In the genomic region with DNA sequence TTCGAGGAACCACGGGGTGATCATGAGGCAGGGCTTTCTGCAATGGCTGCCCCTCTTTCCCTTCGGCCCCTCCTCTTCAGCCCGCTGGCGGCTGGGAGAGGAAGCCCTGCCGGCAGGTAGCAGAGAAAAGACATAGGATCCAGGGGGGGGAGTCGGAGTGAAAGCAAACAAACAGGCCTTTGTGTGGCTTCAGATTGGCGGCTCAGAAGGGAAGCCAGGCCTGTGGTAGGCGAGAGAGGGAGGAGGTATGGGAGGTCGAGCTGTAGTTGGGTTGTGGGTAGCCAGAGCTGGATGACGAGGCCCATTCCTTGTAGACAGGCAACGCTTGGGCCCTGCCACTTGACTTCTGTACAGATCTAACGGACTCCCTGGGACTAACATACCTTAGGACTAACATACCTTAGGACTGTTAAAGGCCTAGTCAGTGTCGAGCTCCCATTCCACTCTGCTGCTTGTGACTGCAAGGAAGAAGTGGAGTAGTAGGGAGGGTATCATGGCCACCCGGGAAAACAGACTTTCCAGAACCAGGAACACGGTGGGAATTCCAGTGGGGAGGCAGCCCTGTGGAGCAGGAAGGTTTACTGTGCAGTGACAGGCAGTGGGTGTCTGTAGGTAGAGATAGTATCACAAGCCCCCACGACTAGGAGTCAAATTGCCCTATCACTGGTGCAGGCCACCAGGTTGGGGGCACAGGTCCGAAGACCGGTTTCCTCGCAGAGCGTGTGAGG, we compare ENCODE assay signal across 8 mouse cellular contexts. TPM values are rescaled to one million over a fixed set of nuclear protein-coding genes. Genes with fewer than 3 reads are reported as not detected.
DNase-seq lines count a peak whose midpoint lies in the region; ATAC-seq and TF ChIP-seq lines count a peak whose summit lies in the region.

No protein-coding gene starts in this region.

- no peaks in the 10 kb centered on the region for H3K27me3 ChIP-seq in G1E (ENCODE audit: insufficient read depth, low read length)
- H3K27me3 ChIP-seq in heart, embryonic 14.5 days (ENCODE audit: control insufficient read depth, insufficient read depth, low read length): no peaks in the 10 kb centered on the region
- no peaks in the 10 kb centered on the region for H3K27me3 ChIP-seq in kidney, embryonic 16.5 days (ENCODE audit: insufficient read depth, low read length)

- peak overlapping the region; percentile 72 for H3K4me3 ChIP-seq in G1E (ENCODE audit: low read depth, low read length)
- peak overlapping the region; percentile 43 to 47 for H3K4me3 ChIP-seq in heart, embryonic 14.5 days (ENCODE audit: control insufficient read depth in 1 of 2, insufficient read depth in 1 of 2, low read depth in 1 of 2, low read length in 2 of 2)
- H3K4me3 ChIP-seq in kidney, embryonic 16.5 days (ENCODE audit: low read length): peak overlapping the region; percentile 55

- peak overlapping the region; percentile 95 to 98 for H3K27ac ChIP-seq in heart, embryonic 14.5 days (replicated peaks in 1 of 2; ENCODE audit: control insufficient read depth in 1 of 2, insufficient read depth in 1 of 2, low read depth in 2 of 2, low read length in 2 of 2)
- H3K27ac ChIP-seq in kidney, embryonic 16.5 days (ENCODE audit: low read length): peak overlapping the region; percentile 99

- H3K9me3 ChIP-seq in G1E (replicated peaks): no peaks in the 10 kb centered on the region
- no peaks in the 10 kb centered on the region for H3K9me3 ChIP-seq in heart, embryonic 14.5 days (ENCODE audit: control insufficient read depth, low read length)
- H3K9me3 ChIP-seq in kidney, embryonic 16.5 days (ENCODE audit: low read length): no peaks in the 10 kb centered on the region

- DNase-seq in 3134 (ENCODE audit: extremely low read depth, insufficient read length, low spot score) (peak; percentile 66), G1E (ENCODE audit: low spot score) (peak; percentile 58)
- DNase-seq in embryo, embryonic 9.5 days (ENCODE audit: extremely low spot score): peak; percentile 72
- DNase-seq in lung, postnatal 14 days: peak; percentile 32
- peak; percentile 24 for DNase-seq in ovary, postnatal 10 days (ENCODE audit: low spot score)
- peak; percentile 70 to 81 for DNase-seq in thymus, postnatal 36 days

- WGBS in heart, embryonic 14.5 days: 3% methylated on average over 21 of the region's 21 CpGs
- WGBS in kidney, embryonic 16.5 days: 2% methylated on average over 21 of the region's 21 CpGs

- H3K9ac ChIP-seq in heart, embryonic 14.5 days (ENCODE audit: low read length): peak overlapping the region; percentile 83
- H3K9ac ChIP-seq in kidney, embryonic 16.5 days (replicated peaks; ENCODE audit: low read length): peak overlapping the region; percentile 66

- H3K36me3 ChIP-seq in G1E (replicated peaks): peaks cover 62% of the 10 kb centered on the region
- H3K36me3 ChIP-seq in heart, embryonic 14.5 days (ENCODE audit: control insufficient read depth, insufficient read depth, low read length): no peaks in the 10 kb centered on the region
- H3K36me3 ChIP-seq in kidney, embryonic 16.5 days (ENCODE audit: insufficient read depth, low read length): no peaks in the 10 kb centered on the region

- TF ChIP-seq CTCF in G1E (IDR thresholded peaks at IDR 0.05; ENCODE audit: low read depth, low read length): no peak

- peaks cover 75% of the 10 kb centered on the region for H3K4me1 ChIP-seq in G1E (ENCODE audit: insufficient read depth, low read depth, low read length)
- peaks cover 39 to 83% of the 10 kb centered on the region in 2 experiments for H3K4me1 ChIP-seq in heart, embryonic 14.5 days (ENCODE audit: control insufficient read depth in 2 of 2, insufficient read depth in 2 of 2, low read length in 2 of 2)
- peaks cover 65% of the 10 kb centered on the region for H3K4me1 ChIP-seq in kidney, embryonic 16.5 days (ENCODE audit: insufficient read depth, low read length)

- peak overlapping the region; percentile 86 for H3K4me2 ChIP-seq in heart, embryonic 14.5 days (ENCODE audit: low read length)
- H3K4me2 ChIP-seq in kidney, embryonic 16.5 days (replicated peaks; ENCODE audit: low read depth, low read length): peak overlapping the region; percentile 88

- peak; percentile 40 for ATAC-seq in G1E (ENCODE audit: extremely low read depth, insufficient number of reproducible peaks, low FRiP score, poor library complexity, severe bottlenecking)
- ATAC-seq in heart, embryonic 14.5 days (ENCODE audit: insufficient number of reproducible peaks, insufficient read depth, low FRiP score, low read depth): peak; percentile 11; the same call in 1 of the 2 replicates
- peak; percentile 30 for ATAC-seq in kidney, embryonic 16.5 days (ENCODE audit: low FRiP score, low TSS enrichment)

RNA-seq across cellular contexts. Expression of gene Rai1, which starts 9.6 kb away (rescaled TPM):
- 77.4 and 78.1 TPM in 2 replicates for total RNA-seq in G1E (2014; fragmentation: Nextera tagmentation)
- 10.3 and 13.5 TPM in 2 replicates for total RNA-seq in G1E (2017)
- polyA plus RNA-seq in G1E (2012): 107 TPM in 2 replicates
- 17.3 and 19.0 TPM in 2 replicates for polyA plus RNA-seq in heart, embryonic 14.5 days (2014; fragmentation: Nextera tagmentation; extraction: Ambion mirVana)
- 21.5 and 24.0 TPM in 2 replicates for polyA plus RNA-seq in kidney, embryonic 16.5 days (2015; fragmentation: Nextera tagmentation; extraction: Ambion mirVana)

Comparison
In these comparisons a context has a peak if more than half of its experiments do, and no peak if none do; other contexts are left out.
1. Peak in every context shown above with its lines: DNase-seq, ATAC-seq, H3K4me3 ChIP-seq and H3K27ac ChIP-seq.
2. DNase-seq: peak in every context shown above with its lines; median percentile 76 in thymus, postnatal 36 days; 72 in embryo, embryonic 9.5 days; 66 in 3134; 58 in G1E; 32 in lung, postnatal 14 days; 24 in ovary, postnatal 10 days.